Mouse (Mus musculus) left cerebral cortex, postnatal 36 days (tissue): Measurements from ENCODE around the gene Foxs1. TPM values are rescaled to one million over a fixed set of nuclear protein-coding genes. Genes with fewer than 3 reads are reported as not detected.

ENCODE experiments used
- DNase-seq, 2 experiments: peaks; one replicate each; pipeline ENCODE4 v3.0.0; 2021 to 2022; ENCODE audit warnings: low spot score in 2 of 2, mixed read lengths in 1 of 2
- intact Hi-C: fragments of 180-260 bp; cut with DNase I; formaldehyde crosslinking; loops from one replicate; pipeline ENCODE4 v1.15.1; 2025
- total RNA-seq, 2 experiments: library from RNA; stranded (reverse); gene quantifications; 2 replicates each; pipeline ENCODE4 v1.2.3; 2021

The Foxs1 gene
- total RNA-seq, 2 experiments from 2014 or later = 0.49 to 0.50 TPM

GRCm38 (mm10) chr2:152906274-152907037 lies 26.6 kb downstream of the Foxs1 start:
- intact Hi-C loops = no loop called here
- no peak for DNase-seq

GRCm38 (mm10) chr2:152905036-152905829 lies 27.8 kb downstream of the Foxs1 start:
- DNase-seq = no peak
- intact Hi-C loops = no loop called here

GRCm38 (mm10) chr2:152904127-152904643 lies 28.8 kb downstream of the Foxs1 start:
- no peak for DNase-seq
- intact Hi-C loops = no loop called here

- no peak for DNase-seq
- intact Hi-C loops = no loop called here
Observed at GRCm38 (mm10) chr2:152903586-152903985, 29.4 kb downstream of the Foxs1 start.

GRCm38 (mm10) chr2:152902658-152903057 lies 30.4 kb downstream of the Foxs1 start:
- intact Hi-C loops = no loop called here
- DNase-seq = no peak

- intact Hi-C loops = no loop called here
- DNase-seq = no peak
Observed at GRCm38 (mm10) chr2:152901296-152901695, 31.7 kb downstream of the Foxs1 start.

GRCm38 (mm10) chr2:152899011-152899410 lies 34.0 kb downstream of the Foxs1 start:
- intact Hi-C loops = no loop called here

GRCm38 (mm10) chr2:152896926-152897325 lies 36.1 kb downstream of the Foxs1 start:
- no peak for DNase-seq
- intact Hi-C loops = no loop called here

More at GRCm38 (mm10) chr2:152899011-152899410, 34.0 kb downstream of the Foxs1 start:
- no peak for DNase-seq

- DNase-seq = no peak
- intact Hi-C loops = no loop called here
Observed at GRCm38 (mm10) chr2:152895834-152896233, 37.2 kb downstream of the Foxs1 start.

GRCm38 (mm10) chr2:152888774-152889173 lies 44.2 kb downstream of the Foxs1 start:
- DNase-seq = no peak
- intact Hi-C loops = no loop called here

- intact Hi-C loops = no loop called here
Observed at GRCm38 (mm10) chr2:152887230-152887629, 45.8 kb downstream of the Foxs1 start.

GRCm38 (mm10) chr2:152884101-152884645 lies 48.8 kb downstream of the Foxs1 start:
- peak; percentile 47 to 49 for DNase-seq
- intact Hi-C loops = no loop called here

More at GRCm38 (mm10) chr2:152887230-152887629, 45.8 kb downstream of the Foxs1 start:
- no peak for DNase-seq

Other genes starting within 250 kb of the Foxs1 start
- gene Mcts2, start 246.2 kb downstream of the Foxs1 start, total RNA-seq = 10 to 100 TPM; 17.0 to 18.9 TPM
- gene Id1, start 197.0 kb downstream of the Foxs1 start, total RNA-seq = 10 to 100 TPM; 22.9 to 23.9 TPM
- 1 to 10 TPM; 1.7 to 1.8 TPM for gene Cox4i2, start 179.0 kb downstream of the Foxs1 start, total RNA-seq
- 100 to 1,000 TPM; 128 to 133 TPM for gene Bcl2l1, start 101.5 kb downstream of the Foxs1 start, total RNA-seq
- 1 to 10 TPM; 3.2 to 3.6 TPM for gene Tpx2, start 85.2 kb downstream of the Foxs1 start, total RNA-seq
- gene Mylk2, start 21.9 kb downstream of the Foxs1 start, total RNA-seq = not detected
- gene Dusp15, start 18.5 kb upstream of the Foxs1 start, total RNA-seq = 10 to 100 TPM; 14.7 to 23.6 TPM
- 1 to 10 TPM; 1.3 to 3.6 TPM for gene Ttll9, start 29.3 kb upstream of the Foxs1 start, total RNA-seq
- gene Pdrg1, start 82.2 kb upstream of the Foxs1 start, total RNA-seq = 10 to 100 TPM; 46.9 to 59.5 TPM
- gene Xkr7, start 98.6 kb upstream of the Foxs1 start, total RNA-seq = 1 to 10 TPM; 5.2 to 7.0 TPM
- 1 to 10 TPM; 4.0 to 5.8 TPM for gene Ccm2l, start 132.7 kb upstream of the Foxs1 start, total RNA-seq
- 1 to 10 TPM; 2.1 to 2.4 TPM for gene Hck, start 175.3 kb upstream of the Foxs1 start, total RNA-seq
- 100 to 1,000 TPM; 114 to 123 TPM for gene Tm9sf4, start 228.1 kb upstream of the Foxs1 start, total RNA-seq